Mouse (Mus musculus): ENCODE results near the gene Fkbp15.

- TF ChIP-seq POLR2A (IDR thresholded peaks at IDR 0.05; ENCODE audit: low read depth, low read length) (no peak), CTCF (IDR thresholded peaks at IDR 0.05; ENCODE audit: extremely low read depth, insufficient read length, insufficient replicate concordance, low read depth, low read length) (no peak)
Observed at GRCm38 (mm10) chr4:62273916-62274315, 86.4 kb downstream of the Fkbp15 start.

Measured in small intestine, adult 2 months (tissue).